ENCODE assay signal across 8 mouse cellular contexts in the genomic region with DNA sequence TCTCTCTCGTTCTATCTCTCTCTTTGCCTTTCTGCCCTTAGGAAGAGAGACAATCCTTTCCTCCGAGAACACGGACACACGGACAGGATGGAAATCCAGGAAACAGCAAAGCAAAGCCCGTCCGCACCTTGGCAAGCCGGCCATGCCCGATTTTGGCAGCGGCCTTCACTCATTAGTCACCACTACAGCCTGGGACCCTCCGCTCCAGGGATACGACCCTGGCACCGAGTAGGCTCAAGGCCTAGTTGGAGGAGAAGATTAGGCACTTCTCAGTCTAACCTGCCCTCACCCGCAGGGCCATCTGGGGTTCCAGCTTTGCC. TPM values are rescaled to one million over a fixed set of nuclear protein-coding genes. Genes with fewer than 3 reads are reported as not detected.
DNase-seq lines count a peak whose midpoint lies in the region; ATAC-seq and TF ChIP-seq lines count a peak whose summit lies in the region.

No protein-coding gene starts in this region.

- peak overlapping the region; percentile 82 for H3K9ac ChIP-seq in intestine, postnatal 0 days (ENCODE audit: low read depth, low read length)
- peak overlapping the region; percentile 95 for H3K9ac ChIP-seq in neural tube, embryonic 12.5 days

- no peak for ATAC-seq in intestine, postnatal 0 days
- ATAC-seq in neural tube, embryonic 12.5 days (ENCODE audit: low FRiP score, low read depth) = peak; percentile 17

- no peaks in the 10 kb centered on the region for H3K27me3 ChIP-seq in cerebellum, adult 2 months (ENCODE audit: control insufficient read depth, insufficient read depth, low read length)
- no peaks in the 10 kb centered on the region for H3K27me3 ChIP-seq in intestine, postnatal 0 days (replicated peaks; ENCODE audit: control insufficient read depth, insufficient read depth, low read length)
- H3K27me3 ChIP-seq in neural tube, embryonic 12.5 days (replicated peaks) = no peaks in the 10 kb centered on the region; the same call in 1 of the 2 replicates

- no peaks in the 10 kb centered on the region for H3K9me3 ChIP-seq in intestine, postnatal 0 days (ENCODE audit: control insufficient read depth)
- no peaks in the 10 kb centered on the region for H3K9me3 ChIP-seq in neural tube, embryonic 12.5 days

- no peak for TF ChIP-seq CTCF in cerebellum, adult 2 months (IDR thresholded peaks at IDR 0.05; ENCODE audit: borderline replicate concordance, insufficient read depth, low read depth, low read length)
- no peak for TF ChIP-seq CTCF in intestine, postnatal 0 days (IDR thresholded peaks at IDR 0.05; ENCODE audit: low read depth)

- TF ChIP-seq POLR2A in cerebellum, adult 2 months (IDR thresholded peaks at IDR 0.05; ENCODE audit: borderline replicate concordance, insufficient read depth, low read length) = no peak

- H3K4me3 ChIP-seq in cerebellum, adult 2 months (replicated peaks; ENCODE audit: insufficient read depth, low read depth, low read length) = peak overlapping the region; percentile 79
- peak overlapping the region; percentile 70 for H3K4me3 ChIP-seq in intestine, postnatal 0 days (ENCODE audit: low read depth, low read length)
- H3K4me3 ChIP-seq in neural tube, embryonic 12.5 days = peak overlapping the region; percentile 94

- WGBS in cerebellum, adult 2 months = 3% methylated on average over 13 of the region's 13 CpGs
- WGBS in intestine, postnatal 0 days = 1% methylated on average over 13 of the region's 13 CpGs
- WGBS in neural tube, embryonic 12.5 days = under 1% methylated on average over 13 of the region's 13 CpGs

- peak; percentile 47 to 65 for DNase-seq in cerebellum, adult 2 months
- no peak for DNase-seq in cerebellum, adult 11-12 months
- peak; percentile 33 for DNase-seq in ovary, postnatal 10 days (ENCODE audit: low spot score)
- no peak for DNase-seq in ovary, adult 18-20 months (ENCODE audit: low spot score)
- no peak for DNase-seq in urinary bladder, adult 18-20 months (ENCODE audit: low spot score in 2 of 2)
- no peak for DNase-seq in right cerebral cortex, postnatal 36 days (ENCODE audit: low spot score in 2 of 2)

- H3K4me2 ChIP-seq in intestine, postnatal 0 days (replicated peaks; ENCODE audit: low read depth) = peak overlapping the region; percentile 90
- peak overlapping the region; percentile 85 for H3K4me2 ChIP-seq in neural tube, embryonic 12.5 days (replicated peaks)

- 0 out of 2 replicates have a peak overlapping the region, but pooled peaks have one; percentile 15 for H3K27ac ChIP-seq in cerebellum, adult 2 months (ENCODE audit: insufficient read depth, low read length)
- peak overlapping the region; percentile 74 for H3K27ac ChIP-seq in intestine, postnatal 0 days (ENCODE audit: low read depth, low read length)
- H3K27ac ChIP-seq in neural tube, embryonic 12.5 days = no peak overlapping the region

- H3K36me3 ChIP-seq in intestine, postnatal 0 days (ENCODE audit: control insufficient read depth, insufficient read depth) = peaks cover 23% of the 10 kb centered on the region
- peaks cover 28% of the 10 kb centered on the region for H3K36me3 ChIP-seq in neural tube, embryonic 12.5 days

- H3K4me1 ChIP-seq in cerebellum, adult 2 months (ENCODE audit: control insufficient read depth, insufficient read depth, low read length) = peaks cover 8% of the 10 kb centered on the region
- peaks cover 6% of the 10 kb centered on the region; the same call in 1 of the 2 replicates for H3K4me1 ChIP-seq in intestine, postnatal 0 days (replicated peaks; ENCODE audit: control insufficient read depth, insufficient read depth, low read length)
- H3K4me1 ChIP-seq in neural tube, embryonic 12.5 days = peaks cover 54% of the 10 kb centered on the region

RNA-seq across cellular contexts. Expression of a gene that starts 0.9 kb away (rescaled TPM):
- polyA plus RNA-seq in cerebellum, adult 2 months (2012; rRNA removed) = 5.5 and 5.9 TPM in 2 replicates
- 13.7 and 14.7 TPM in 2 replicates for polyA plus RNA-seq in intestine, postnatal 0 days (2015; fragmentation: Nextera tagmentation; extraction: Ambion mirVana)
- polyA plus RNA-seq in neural tube, embryonic 12.5 days (2016; fragmentation: Nextera tagmentation; extraction: Ambion mirVana) = 68.3 and 69.7 TPM in 2 replicates

RNA-seq across cellular contexts. Expression of a gene that starts 17.4 kb away (rescaled TPM):
- polyA plus RNA-seq in cerebellum, adult 2 months (2012; rRNA removed) = 28.1 and 29.8 TPM in 2 replicates
- 102 and 107 TPM in 2 replicates for polyA plus RNA-seq in intestine, postnatal 0 days (2015; fragmentation: Nextera tagmentation; extraction: Ambion mirVana)
- polyA plus RNA-seq in neural tube, embryonic 12.5 days (2016; fragmentation: Nextera tagmentation; extraction: Ambion mirVana) = 45.2 and 47.4 TPM in 2 replicates

RNA-seq across cellular contexts. Expression of a gene that starts 17.6 kb away (rescaled TPM):
- polyA plus RNA-seq in cerebellum, adult 2 months (2012; rRNA removed) = 67.5 and 68.2 TPM in 2 replicates
- polyA plus RNA-seq in intestine, postnatal 0 days (2015; fragmentation: Nextera tagmentation; extraction: Ambion mirVana) = 138 and 139 TPM in 2 replicates
- polyA plus RNA-seq in neural tube, embryonic 12.5 days (2016; fragmentation: Nextera tagmentation; extraction: Ambion mirVana) = 76.9 and 86.9 TPM in 2 replicates

RNA-seq across cellular contexts. Expression of a gene that starts 21.7 kb away (rescaled TPM):
- 43.3 and 44.5 TPM in 2 replicates for polyA plus RNA-seq in cerebellum, adult 2 months (2012; rRNA removed)
- polyA plus RNA-seq in intestine, postnatal 0 days (2015; fragmentation: Nextera tagmentation; extraction: Ambion mirVana) = 18.0 and 19.2 TPM in 2 replicates
- polyA plus RNA-seq in neural tube, embryonic 12.5 days (2016; fragmentation: Nextera tagmentation; extraction: Ambion mirVana) = 42.0 and 45.2 TPM in 2 replicates

RNA-seq across cellular contexts. Expression of a gene that starts 45.7 kb away (rescaled TPM):
- polyA plus RNA-seq in cerebellum, adult 2 months (2012; rRNA removed) = 32.3 and 33.0 TPM in 2 replicates
- 49.0 and 55.6 TPM in 2 replicates for polyA plus RNA-seq in intestine, postnatal 0 days (2015; fragmentation: Nextera tagmentation; extraction: Ambion mirVana)
- polyA plus RNA-seq in neural tube, embryonic 12.5 days (2016; fragmentation: Nextera tagmentation; extraction: Ambion mirVana) = 52.1 and 54.1 TPM in 2 replicates

Comparison
In these comparisons a context has a peak if more than half of its experiments do, and no peak if none do; other contexts are left out.
1. DNase-seq: peak in cerebellum, adult 2 months (2 of 2) and ovary, postnatal 10 days (single experiment); none in cerebellum, adult 11-12 months (single experiment), ovary, adult 18-20 months (single experiment), urinary bladder, adult 18-20 months (0 of 2) and right cerebral cortex, postnatal 36 days (0 of 2).
2. Peak in every context shown above with its lines, with median percentiles within 50 percentile points of each other: H3K4me3 ChIP-seq.